Mouse (Mus musculus) liver, embryonic 14.5 days (tissue): ENCODE measurements at regions not wholly inside any gene's neighbourhood (a gene's known extent, or its start where the extent isn't known, plus 50 kb on each side); places are given as distances from the start of the nearest gene placed in this dataset.

Experiments used
- CTCF ChIP-seq: IDR thresholded peaks from 2 replicates; pipeline ENCODE4 v1.5.1; 2016; ENCODE audit warnings: antibody characterized with exemption, low read depth, control low read depth
- EP300 ChIP-seq: IDR thresholded peaks from 2 replicates; pipeline ENCODE4 v1.6.1; 2016; ENCODE audit warnings: antibody characterized with exemption, low read depth

GRCm38 (mm10) chr4:71306690-71307089, 451.1 kb downstream of the Gm11232 start:
- TF ChIP-seq EP300 (no peak), CTCF (no peak)
